Mouse (Mus musculus) C2C12 (cell line): ENCODE data around the gene Tmem198b.

Source experiments
- CEBPB ChIP-seq: IDR thresholded peaks from one replicate; pipeline ENCODE4 v1.6.1; 2011; ENCODE audit warnings: low read depth, mild to moderate bottlenecking, control low read depth, moderate library complexity
- CTCF ChIP-seq: IDR thresholded peaks from one replicate; pipeline ENCODE4 v1.5.1; 2011; ENCODE audit not compliant: control insufficient read depth, insufficient read depth, insufficient read length
- FOSL1 ChIP-seq: IDR thresholded peaks from one replicate; pipeline ENCODE4 v1.8.0; 2011; ENCODE audit warnings: mild to moderate bottlenecking, low read length; ENCODE audit not compliant: poor library complexity, insufficient read depth, severe bottlenecking
- MAX ChIP-seq: IDR thresholded peaks from one replicate; pipeline ENCODE4 v1.6.1; 2011; ENCODE audit warnings: mild to moderate bottlenecking, control low read depth
- MYOD1 ChIP-seq: IDR thresholded peaks from one replicate; pipeline ENCODE4 v1.6.1; 2011; ENCODE audit warnings: low read depth; ENCODE audit not compliant: control insufficient read depth, insufficient read length
- USF1 ChIP-seq: IDR thresholded peaks from one replicate; pipeline ENCODE4 v1.6.1; 2011; ENCODE audit warnings: low read depth, mild to moderate bottlenecking, control low read depth, moderate library complexity

DNA sequence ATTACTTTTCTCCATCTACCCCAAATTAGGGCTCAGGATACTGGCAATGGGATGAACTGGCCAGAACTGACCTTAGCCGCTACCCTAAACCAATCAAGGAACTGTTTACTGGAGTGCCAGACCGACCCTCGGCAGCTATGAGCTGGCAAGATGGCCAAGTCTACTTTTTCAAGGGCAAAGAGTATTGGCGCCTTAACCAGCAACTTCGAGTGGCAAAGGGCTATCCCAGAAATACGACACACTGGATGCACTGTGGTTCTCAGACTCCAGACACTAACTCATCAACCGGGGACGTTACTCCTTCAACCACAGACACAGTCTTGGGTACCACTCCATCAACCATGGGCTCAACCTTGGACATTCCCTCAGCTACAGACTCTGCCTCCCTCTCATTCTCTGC is 5.5 kb downstream of the Tmem198b start:
- no peak for TF ChIP-seq CTCF
- no peak for TF ChIP-seq MAX
- TF ChIP-seq MYOD1, result no peak
- TF ChIP-seq FOSL1, result no peak
- no peak for TF ChIP-seq USF1
- TF ChIP-seq CEBPB, result no peak
